Mouse (Mus musculus) liver, postnatal 0 days (tissue): ENCODE measurements around the gene Fxyd5. TPM values are rescaled to one million over a fixed set of nuclear protein-coding genes. Genes with fewer than 3 reads are reported as not detected.
A peak's percentile ranks its signal among the peaks of the same experiment; 100 is the strongest.

Source experiments
- ATAC-seq: fragments of 200-750 bp; cut with Nextera tagmentation; 2 replicates; pipeline ENCODE4 v1.8.0; 2017; ENCODE audit warnings: mild to moderate bottlenecking, moderate library complexity
- DNase-seq: peaks from one replicate; pipeline ENCODE4 v3.0.0-alpha.2; 2016
- H3K27ac ChIP-seq: fragments of 300-500 bp; sonication (generic); 2 replicates; pipeline ENCODE4 v1.5.1; 2014; ENCODE audit warnings: antibody characterized with exemption, moderate library complexity, mild to moderate bottlenecking, low read depth
- H3K27me3 ChIP-seq: fragments of 300-500 bp; sonication (generic); 2 replicates; pipeline ENCODE4 v1.6.1; 2014; ENCODE audit warnings: low read length, control low read depth, mixed read lengths; ENCODE audit not compliant: insufficient read depth
- H3K36me3 ChIP-seq: fragments of 300-500 bp; sonication (generic); replicated peaks from 2 replicates; pipeline ENCODE4 v1.6.1; 2014; ENCODE audit warnings: mild to moderate bottlenecking, control low read depth, low read length, moderate library complexity, mixed read lengths; ENCODE audit not compliant: insufficient read depth
- H3K4me1 ChIP-seq: fragments of 300-500 bp; sonication (generic); 2 replicates; pipeline ENCODE4 v1.6.1; 2014; ENCODE audit warnings: antibody characterized with exemption, mild to moderate bottlenecking, control low read depth; ENCODE audit not compliant: insufficient read depth
- H3K4me2 ChIP-seq: fragments of 300-500 bp; sonication (generic); 2 replicates; pipeline ENCODE4 v1.6.1; 2014; ENCODE audit warnings: low read depth, mild to moderate bottlenecking, low read length, moderate library complexity, mixed read lengths
- H3K4me3 ChIP-seq: fragments of 300-500 bp; sonication (generic); 2 replicates; pipeline ENCODE4 v1.5.1; 2014; ENCODE audit warnings: low read depth, low read length
- H3K9ac ChIP-seq: fragments of 300-500 bp; sonication (generic); replicated peaks from 2 replicates; pipeline ENCODE4 v1.6.1; 2014; ENCODE audit warnings: mild to moderate bottlenecking, moderate library complexity
- H3K9me3 ChIP-seq: fragments of 300-500 bp; sonication (generic); 2 replicates; pipeline ENCODE4 v1.6.1; 2016; ENCODE audit warnings: mild to moderate bottlenecking, control low read depth, low read length, mixed read lengths
- CTCF ChIP-seq: sonication (generic); IDR thresholded peaks from 2 replicates; pipeline ENCODE4 v1.5.1; 2016; ENCODE audit warnings: antibody characterized with exemption, low read depth
- EP300 ChIP-seq: IDR thresholded peaks from 2 replicates; pipeline ENCODE4 v1.6.1; 2016; ENCODE audit warnings: antibody characterized with exemption, low read depth, mild to moderate bottlenecking
- WGBS: fragments of 180-500 bp; shearing (Covaris S2); extraction: QIAGEN DNeasy Blood & Tissue Kit; methylation state at CpG from one replicate; pipeline ENCODE4 v1.1.7; 2014; ENCODE audit not compliant: insufficient replicate concordance; 5-methylcytosine and 5-hydroxymethylcytosine counted together
- microRNA-seq: library from miRNA; unstranded; fragments of <30 nt; microRNA quantifications from one replicate; pipeline ENCODE4, GENCODE M21; 2016
- polyA plus RNA-seq: library from polyadenylated mRNA; unstranded; fragments of >200 nt; fragmentation: Nextera tagmentation; extraction: Ambion mirVana; gene quantifications from 2 replicates; pipeline ENCODE4 v1.2.1, GENCODE M21; 2015

Fxyd5 gene
- polyA plus RNA-seq, 1 experiment from 2014 or later: 29.4 TPM

DNA sequence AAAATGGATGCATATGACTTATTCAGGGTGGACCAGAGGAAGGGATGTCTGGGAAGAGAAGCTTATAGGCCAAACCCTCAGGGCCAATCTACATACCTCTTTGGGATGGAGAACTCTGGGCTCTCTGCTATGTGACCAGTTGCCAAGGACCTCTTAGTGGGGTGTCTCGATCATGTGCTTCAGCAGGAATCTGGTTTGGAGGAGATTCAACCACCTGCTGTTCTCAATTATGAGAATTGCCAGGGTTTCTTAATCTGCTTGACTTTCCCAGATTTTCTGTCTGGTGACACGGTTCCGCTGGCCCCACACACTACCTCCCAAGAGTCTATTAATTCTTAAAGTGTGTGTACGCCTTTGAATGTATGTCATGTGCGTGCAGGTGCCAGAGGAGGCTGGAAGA is 48.3 kb downstream of the Fxyd5 start:
- Histone ChIP-seq H3K4me1 (peaks cover 2% of the 10 kb centered on the region; the same call in 1 of the 2 replicates), H3K4me3 (no peak overlapping the region), H3K9me3 (peaks cover 3% of the 10 kb centered on the region; the same call in 1 of the 2 replicates), H3K4me2 (no peak overlapping the region), H3K36me3 (no peaks in the 10 kb centered on the region), H3K27ac (no peak overlapping the region), H3K9ac (no peak overlapping the region), H3K27me3 (no peaks in the 10 kb centered on the region)
- no peak for ATAC-seq
- WGBS: 89% methylated on average over 5 of the region's 5 CpGs
- no peak for TF ChIP-seq CTCF
- no peak for TF ChIP-seq EP300
- no peak for DNase-seq

DNA sequence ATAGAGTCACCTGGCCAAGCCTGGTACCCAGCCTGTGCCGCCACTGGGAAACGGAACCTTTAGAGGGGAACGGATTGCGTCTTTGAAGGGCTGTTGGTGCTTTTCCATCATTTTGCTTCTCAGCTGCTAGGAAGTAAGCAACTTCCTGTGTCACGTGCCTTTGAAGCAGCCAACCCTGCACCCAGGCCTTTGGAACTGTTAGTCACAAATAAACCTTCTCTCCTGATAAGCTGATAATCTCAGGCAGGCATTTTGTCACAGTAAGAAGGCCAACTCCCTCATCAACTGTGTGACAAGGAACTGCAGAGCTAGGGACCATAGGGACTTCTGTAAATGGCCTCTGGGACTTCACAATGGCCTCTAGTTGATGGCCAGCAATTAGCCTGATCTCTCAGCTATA is 50.1 kb downstream of the Fxyd5 start:
- Histone ChIP-seq H3K27ac (no peak overlapping the region), H3K4me3 (no peak overlapping the region), H3K9me3 (peaks cover 3% of the 10 kb centered on the region; the same call in 1 of the 2 replicates), H3K36me3 (no peaks in the 10 kb centered on the region), H3K4me1 (peaks cover 15% of the 10 kb centered on the region; the same call in 1 of the 2 replicates), H3K9ac (no peak overlapping the region), H3K4me2 (no peak overlapping the region), H3K27me3 (no peaks in the 10 kb centered on the region)
- ATAC-seq: no peak
- TF ChIP-seq EP300: no peak
- WGBS: 55% methylated on average over 5 of the region's 5 CpGs
- no peak for DNase-seq

DNA sequence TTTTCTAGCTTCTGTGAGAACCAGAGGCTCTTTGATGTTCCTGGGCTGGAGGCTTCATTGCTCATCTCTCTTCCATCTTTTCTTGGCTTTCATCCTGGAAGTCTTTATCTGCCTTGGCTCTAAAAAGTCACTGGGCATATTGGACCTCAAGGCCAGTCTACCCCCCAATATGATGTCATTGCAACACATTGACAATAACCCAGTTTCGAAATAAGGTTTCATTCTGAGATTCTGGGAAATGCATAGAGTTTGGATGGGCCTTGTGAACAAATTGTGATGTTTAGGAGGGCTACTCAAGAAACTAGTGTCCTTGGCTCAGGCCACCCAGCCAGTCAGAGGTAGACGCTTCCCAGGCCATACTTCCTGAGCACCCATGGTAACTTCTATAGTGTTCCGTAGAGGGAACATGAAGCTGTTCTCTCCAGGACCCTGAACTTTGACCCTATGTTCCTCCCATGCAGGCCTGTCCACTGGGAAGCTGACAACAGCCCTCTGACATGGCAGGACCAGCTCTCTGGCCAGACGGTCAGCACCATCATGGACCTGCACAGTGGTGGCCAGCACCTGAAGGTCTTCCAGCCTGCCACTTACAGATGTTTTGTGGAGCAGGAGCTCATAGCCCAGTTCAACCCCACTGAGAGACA is 53.6 kb downstream of the Fxyd5 start:
- H3K9ac ChIP-seq: no peak overlapping the region
- 72% methylated on average over 4 of the region's 4 CpGs for WGBS
- H3K9me3 ChIP-seq: no peaks in the 10 kb centered on the region
- ATAC-seq (peak; percentile 78), DNase-seq (no peak)
- no peak overlapping the region for H3K4me2 ChIP-seq
- H3K27ac ChIP-seq: peak overlapping the region; percentile 51
- no peak for TF ChIP-seq CTCF
- TF ChIP-seq EP300: no peak
- H3K27me3 ChIP-seq: no peaks in the 10 kb centered on the region
- no peak overlapping the region for H3K4me3 ChIP-seq
- no peaks in the 10 kb centered on the region for H3K36me3 ChIP-seq
- peaks cover 17% of the 10 kb centered on the region; the same call in 1 of the 2 replicates for H3K4me1 ChIP-seq

DNA sequence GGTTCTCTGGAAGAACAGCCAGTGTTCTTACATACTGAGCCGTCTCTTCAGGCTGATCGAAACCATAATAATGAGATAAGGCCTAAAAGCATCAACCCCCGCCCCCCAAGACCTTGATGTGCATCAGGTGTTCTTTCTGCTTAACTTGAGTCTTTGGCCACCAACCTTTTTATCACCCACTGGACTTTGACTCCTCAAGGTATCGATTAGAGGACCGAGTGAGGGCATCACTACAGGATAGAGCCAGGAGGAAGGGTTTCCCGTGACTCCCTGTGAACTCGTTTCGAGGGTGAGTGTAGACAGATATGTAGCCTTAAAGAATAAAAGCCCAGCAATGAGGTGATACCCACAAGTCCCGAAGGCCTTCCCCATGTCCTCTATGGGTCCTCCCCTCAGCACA is 56.9 kb downstream of the Fxyd5 start:
- Histone ChIP-seq H3K27me3 (no peaks in the 10 kb centered on the region), H3K9ac (no peak overlapping the region), H3K27ac (no peak overlapping the region), H3K4me1 (peaks cover 17% of the 10 kb centered on the region; the same call in 1 of the 2 replicates), H3K36me3 (no peaks in the 10 kb centered on the region), H3K4me2 (no peak overlapping the region), H3K4me3 (no peak overlapping the region), H3K9me3 (no peaks in the 10 kb centered on the region)
- peak; percentile 21; the same call in 1 of the 2 replicates for ATAC-seq
- 73% methylated on average over 9 of the region's 9 CpGs for WGBS
- TF ChIP-seq CTCF (no peak), EP300 (no peak)
- DNase-seq: no peak

Small RNA genes within 50 kb of the gene (microRNA-seq; reads per million reads assigned to microRNA genes)
- not detected for gene Mir7050

Other genes starting within 250 kb of the Fxyd5 start
- gene Ffar2, start 218.7 kb downstream of the Fxyd5 start, polyA plus RNA-seq: 1.6 and 2.1 TPM in 2 replicates
- gene Ffar3, start 186.3 kb downstream of the Fxyd5 start, polyA plus RNA-seq: not detected in 2 replicates
- 0.06 TPM in 1 of 2 replicates, not detected in the other for gene Ffar1, start 180.9 kb downstream of the Fxyd5 start, polyA plus RNA-seq
- gene Cd22, start 162.1 kb downstream of the Fxyd5 start, polyA plus RNA-seq: 1.5 and 2.2 TPM in 2 replicates
- 0.47 and 0.51 TPM in 2 replicates for gene Mag, start 127.6 kb downstream of the Fxyd5 start, polyA plus RNA-seq
- gene Hamp2, start 117.8 kb downstream of the Fxyd5 start, polyA plus RNA-seq: 0.49 TPM in 1 of 2 replicates, not detected in the other
- gene Hamp, start 98.4 kb downstream of the Fxyd5 start, polyA plus RNA-seq: 142 and 248 TPM in 2 replicates
- gene Usf2, start 85.7 kb downstream of the Fxyd5 start, polyA plus RNA-seq: 11.6 and 12.0 TPM in 2 replicates
- 28.2 and 33.7 TPM in 2 replicates for gene Lsr, start 69.0 kb downstream of the Fxyd5 start, polyA plus RNA-seq
- gene Fam187b, start 68.7 kb downstream of the Fxyd5 start, polyA plus RNA-seq: 4.0 and 5.0 TPM in 2 replicates
- gene Fxyd7, start 9.0 kb upstream of the Fxyd5 start, polyA plus RNA-seq: 0.16 TPM in 1 of 2 replicates, not detected in the other
- gene Fxyd1, start 14.7 kb upstream of the Fxyd5 start, polyA plus RNA-seq: 300 and 302 TPM in 2 replicates
- 0.11 TPM in 1 of 2 replicates, not detected in the other for gene Lgi4, start 16.9 kb upstream of the Fxyd5 start, polyA plus RNA-seq
- gene Fxyd3, start 34.2 kb upstream of the Fxyd5 start, polyA plus RNA-seq: 3.4 TPM in 2 replicates
- gene Hpn, start 72.8 kb upstream of the Fxyd5 start, polyA plus RNA-seq: 250 and 259 TPM in 2 replicates
- 2.8 and 3.1 TPM in 2 replicates for gene Scn1b, start 84.5 kb upstream of the Fxyd5 start, polyA plus RNA-seq
- gene Gramd1a, start 113.4 kb upstream of the Fxyd5 start, polyA plus RNA-seq: 7.1 and 8.9 TPM in 2 replicates
- gene Scgb2b2, start 248.0 kb upstream of the Fxyd5 start, polyA plus RNA-seq: not detected in 2 replicates
- gene Scgb1b2, start 249.3 kb upstream of the Fxyd5 start, polyA plus RNA-seq: not detected in 2 replicates